Mouse (Mus musculus): ENCODE measurements around the gene Cit.

Gene Cit

GRCm38 (mm10) chr5:116036465-116036864, 191.4 kb downstream of the Cit start:
- no peak for DNase-seq (ENCODE audit: low spot score in 2 of 2)

- DNase-seq (ENCODE audit: low spot score in 2 of 2), result no peak
Measured at GRCm38 (mm10) chr5:116037731-116038130, 192.7 kb downstream of the Cit start.

DNA sequence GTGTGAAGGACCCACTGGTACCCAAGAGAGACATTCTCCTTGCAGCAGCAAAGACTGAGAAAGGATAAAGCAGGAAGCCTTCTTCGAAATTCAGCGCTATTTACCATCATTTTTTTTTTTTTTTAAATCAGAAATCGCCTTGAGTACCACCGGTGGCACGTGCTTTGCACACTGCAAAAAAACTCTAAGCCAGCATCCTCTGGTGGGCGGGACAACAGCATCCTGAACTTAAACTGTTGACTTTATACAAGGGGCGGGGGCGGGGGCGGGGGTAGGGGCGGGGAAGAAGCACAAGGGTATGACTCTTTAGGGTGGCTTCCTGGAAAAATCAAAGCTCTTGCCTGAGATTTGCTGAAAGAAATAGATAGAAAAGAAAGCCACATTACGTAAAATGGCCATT, 194.6 kb downstream of the Cit start:
- DNase-seq (ENCODE audit: low spot score in 2 of 2), result no peak

DNA sequence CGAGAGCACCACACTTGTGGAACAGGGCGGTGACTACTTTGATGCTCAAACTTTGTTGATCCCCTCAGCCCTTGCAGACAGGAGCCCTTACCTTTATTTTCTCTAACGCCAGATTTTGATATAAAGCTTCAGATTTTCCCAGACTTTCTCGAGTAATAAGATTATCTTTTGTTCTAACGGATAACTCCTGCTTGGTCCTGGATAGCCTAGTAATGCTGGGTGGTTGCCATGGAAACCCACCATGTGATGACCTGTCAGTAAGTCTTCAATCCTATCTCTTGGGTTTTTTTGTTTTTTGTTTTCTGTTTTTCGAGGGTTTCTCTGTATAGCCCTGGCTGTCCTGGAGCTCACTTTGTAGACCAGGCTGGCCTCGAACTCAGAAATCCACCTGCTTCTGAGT, 197.2 kb downstream of the Cit start:
- no peak for DNase-seq (ENCODE audit: low spot score in 2 of 2)

- DNase-seq (ENCODE audit: low spot score in 2 of 2), result no peak
Measured at GRCm38 (mm10) chr5:116045581-116045980, 200.5 kb downstream of the Cit start.

DNA sequence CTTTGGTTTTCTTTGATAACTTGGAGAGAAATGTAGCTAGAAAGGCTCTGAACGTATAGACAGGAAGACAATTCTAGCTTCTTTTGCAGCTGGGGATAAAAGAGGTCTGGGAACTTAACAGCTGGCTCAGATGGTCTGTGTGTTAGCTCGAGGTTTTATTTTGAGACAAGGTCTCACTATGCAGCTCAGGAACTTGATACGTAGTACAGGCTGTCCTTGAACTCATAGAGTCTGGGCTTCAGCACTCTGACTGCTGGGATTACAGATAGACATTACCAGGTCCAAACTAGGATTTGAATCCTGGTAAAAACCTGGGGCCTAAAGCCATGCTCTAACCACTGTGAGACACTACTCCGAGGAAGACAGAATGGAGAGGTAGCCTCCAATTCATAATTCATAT, 201.2 kb downstream of the Cit start:
- DNase-seq (ENCODE audit: low spot score in 2 of 2), result no peak

DNA sequence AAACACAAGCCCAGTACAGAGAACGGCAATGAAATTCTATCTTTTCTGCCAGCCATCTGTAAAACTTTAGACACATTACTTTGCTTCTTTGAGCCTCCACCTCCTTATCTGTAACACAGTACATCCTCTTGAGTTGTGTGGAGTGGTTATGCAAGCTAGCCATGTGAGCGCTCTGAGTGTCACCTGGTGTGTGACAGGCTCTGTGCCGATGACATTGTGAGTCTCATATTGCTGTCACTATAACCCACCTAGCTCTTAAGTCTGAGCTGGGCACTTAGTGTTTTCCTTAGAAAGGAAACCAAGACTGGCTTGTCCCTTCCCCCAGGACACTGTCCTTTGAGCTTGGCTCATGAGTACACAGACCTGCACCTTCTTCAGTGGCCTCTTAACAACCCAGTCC, 203.2 kb downstream of the Cit start:
- DNase-seq (ENCODE audit: low spot score in 2 of 2), result no peak

DNA sequence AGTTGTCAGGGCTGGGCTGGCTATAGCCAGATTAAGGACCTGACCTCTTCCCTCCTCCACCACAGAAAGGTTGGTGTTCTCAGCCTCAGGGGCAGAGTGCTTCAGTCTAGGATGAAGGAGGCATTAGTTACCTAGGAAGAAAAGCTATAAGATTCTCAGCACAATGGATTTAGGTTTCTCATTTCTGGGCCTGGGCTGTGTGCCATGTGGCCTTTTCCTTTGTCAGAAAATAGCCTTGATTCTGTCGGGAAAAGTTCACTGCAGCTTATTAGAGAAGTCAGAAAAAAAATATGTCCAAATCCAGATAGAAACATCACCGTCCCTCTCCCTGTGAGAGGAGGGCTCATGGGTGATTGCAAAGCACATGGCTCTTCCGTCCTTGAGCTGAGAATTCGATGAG, 204.7 kb downstream of the Cit start:
- no peak for DNase-seq (ENCODE audit: low spot score in 2 of 2)

DNA sequence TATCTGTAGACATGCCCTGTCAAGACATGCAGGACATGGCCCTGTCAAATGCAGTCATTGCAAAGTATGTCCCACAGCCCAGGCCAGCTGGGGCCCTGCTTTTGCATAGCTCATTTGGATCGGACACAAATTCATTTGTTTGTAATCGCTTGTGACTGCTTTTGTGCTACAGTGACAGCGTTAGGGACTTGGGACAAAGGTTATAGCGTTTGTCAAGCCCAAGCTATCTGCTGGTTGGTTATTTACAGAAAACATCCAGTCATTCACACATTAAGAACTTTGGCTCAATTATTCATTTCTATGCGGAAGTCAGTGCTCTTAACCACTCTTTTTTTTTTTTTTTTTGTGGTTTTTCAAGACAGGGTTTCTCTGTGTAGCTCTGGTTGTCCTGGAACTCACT, 207.1 kb downstream of the Cit start:
- no peak for DNase-seq (ENCODE audit: low spot score in 2 of 2)

DNA sequence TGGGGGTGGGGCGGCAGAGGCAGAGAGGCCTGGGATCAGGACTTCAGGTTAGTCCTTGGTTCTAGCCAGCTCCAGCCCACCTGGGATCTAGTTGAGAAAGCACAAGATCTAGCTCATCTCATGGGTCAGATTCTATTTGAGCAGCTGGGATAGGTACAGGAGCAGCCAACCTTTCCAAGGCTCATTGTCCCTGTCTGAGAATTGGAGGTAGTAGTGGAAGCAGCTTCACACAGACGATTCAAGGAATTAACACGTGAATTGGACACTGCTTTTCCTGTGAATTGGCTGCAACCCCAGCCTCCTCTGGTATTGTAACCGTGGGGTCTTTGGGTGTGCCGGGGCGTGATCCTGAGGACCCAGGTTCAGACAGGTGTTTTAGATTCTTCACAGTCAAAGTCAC, 207.7 kb downstream of the Cit start:
- DNase-seq (ENCODE audit: low spot score in 2 of 2), result no peak

Measured in frontal cortex, postnatal 36 days (tissue).